Mouse (Mus musculus): ENCODE results near the gene Mrps27. TPM values are rescaled to one million over a fixed set of nuclear protein-coding genes. Genes with fewer than 3 reads are reported as not detected.
"Not testable (repeated sequence)": the region's sequence is repeated elsewhere in the genome, so short reads cannot be mapped to it uniquely, and the experiment has no call there.

Mrps27 gene
- polyA plus RNA-seq, 1 experiment from 2014 or later, result 71.8 TPM

DNA sequence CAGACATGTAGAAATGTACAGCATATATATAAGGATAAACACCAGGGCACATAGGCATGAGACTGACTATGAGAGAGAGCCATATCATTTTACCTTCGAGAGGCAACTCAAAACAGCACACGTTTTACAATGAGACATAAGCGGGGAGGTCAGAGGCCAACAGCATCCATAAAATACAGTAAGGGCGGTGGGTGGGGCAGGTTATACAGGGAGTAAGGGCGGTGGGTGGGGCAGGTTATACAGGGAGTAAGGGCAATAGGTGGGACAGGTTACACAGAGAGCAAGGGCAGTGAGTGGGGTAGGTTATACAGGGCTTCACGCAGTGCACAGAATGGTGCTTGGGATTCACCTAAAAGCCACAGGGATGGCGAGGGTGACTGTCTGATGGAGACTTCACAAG, 24.1 kb upstream of the Mrps27 start:
- H3K27ac ChIP-seq, result no peak overlapping the region
- no peaks in the 10 kb centered on the region for H3K9me3 ChIP-seq (replicated peaks)
- ATAC-seq (replicated peaks; ENCODE audit: low FRiP score), result no peak
- no peak overlapping the region for H3K4me2 ChIP-seq
- no peaks in the 10 kb centered on the region for H3K27me3 ChIP-seq
- peaks cover 57% of the 10 kb centered on the region for H3K36me3 ChIP-seq
- no peak overlapping the region for H3K4me3 ChIP-seq (replicated peaks)
- H3K4me1 ChIP-seq, result no peaks in the 10 kb centered on the region
- H3K9ac ChIP-seq, result no peak overlapping the region
- WGBS, result 83% methylated on average over 7 of the region's 7 CpGs

- WGBS, result 94% methylated on average over 13 of the region's 13 CpGs
- H3K4me1 ChIP-seq; H3K27me3 ChIP-seq; H3K4me2 ChIP-seq; H3K9me3 ChIP-seq (replicated peaks); H3K27ac ChIP-seq; H3K9ac ChIP-seq; ATAC-seq (replicated peaks; ENCODE audit: low FRiP score); H3K4me3 ChIP-seq (replicated peaks): not testable (repeated sequence)
- H3K36me3 ChIP-seq, result peaks cover 82% of the 10 kb centered on the region
These were observed 21.7 kb upstream of the Mrps27 start for GRCm38 (mm10) chr13:99322915-99323314.

GRCm38 (mm10) chr13:99323632-99324336, 20.8 kb upstream of the Mrps27 start:
- H3K36me3 ChIP-seq, result peaks cover 84% of the 10 kb centered on the region
- H3K27ac ChIP-seq, result no peak overlapping the region
- 79% methylated on average over 7 of the region's 7 CpGs for WGBS
- ATAC-seq (replicated peaks; ENCODE audit: low FRiP score), result no peak
- H3K9me3 ChIP-seq (replicated peaks), result no peaks in the 10 kb centered on the region
- H3K4me1 ChIP-seq, result no peaks in the 10 kb centered on the region
- H3K9ac ChIP-seq, result no peak overlapping the region
- no peak overlapping the region for H3K4me2 ChIP-seq
- no peak overlapping the region for H3K4me3 ChIP-seq (replicated peaks)
- no peaks in the 10 kb centered on the region for H3K27me3 ChIP-seq

DNA sequence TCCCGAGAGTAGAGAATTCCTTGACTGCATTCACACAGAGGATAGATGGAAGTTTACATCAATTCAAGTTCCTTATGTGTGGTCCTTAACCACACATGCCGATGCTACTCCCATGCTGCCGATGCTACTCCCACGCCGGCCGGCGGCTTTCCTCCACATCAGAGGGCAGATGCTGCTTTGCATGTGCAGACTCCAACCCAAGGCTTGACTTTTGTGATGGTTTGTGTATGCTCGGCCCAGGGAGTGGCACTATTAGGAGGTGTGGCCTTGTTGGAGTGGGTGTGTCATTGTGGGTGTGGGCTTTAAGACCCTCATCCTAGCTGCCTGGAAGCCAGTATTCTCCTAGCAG, 20.3 kb upstream of the Mrps27 start:
- peaks cover 86% of the 10 kb centered on the region for H3K36me3 ChIP-seq
- not testable (repeated sequence) for H3K9me3 ChIP-seq (replicated peaks); H3K9ac ChIP-seq; H3K27ac ChIP-seq; H3K27me3 ChIP-seq; H3K4me3 ChIP-seq (replicated peaks); H3K4me1 ChIP-seq; ATAC-seq (replicated peaks; ENCODE audit: low FRiP score); H3K4me2 ChIP-seq
- 92% methylated on average over 8 of the region's 8 CpGs for WGBS

DNA sequence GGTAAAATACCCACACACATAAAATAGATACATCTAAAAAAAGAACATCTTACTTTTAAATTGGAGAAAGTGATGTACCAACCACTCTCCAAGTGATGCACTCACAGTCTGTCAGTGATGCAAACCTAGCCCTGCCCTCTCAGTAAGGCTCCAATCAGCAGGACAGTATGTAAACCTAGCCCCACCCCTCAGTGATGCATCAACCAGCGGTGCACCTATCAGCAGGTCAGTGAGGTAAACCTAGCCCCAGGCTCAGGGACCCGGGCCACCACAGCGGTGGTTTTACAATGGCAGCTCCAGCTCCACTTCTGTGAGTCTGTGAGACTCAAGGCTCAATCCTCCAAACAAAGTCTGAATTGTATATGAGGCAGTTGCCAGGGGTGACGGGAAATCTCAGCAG, 13.3 kb upstream of the Mrps27 start:
- Histone ChIP-seq H3K27ac (no peak overlapping the region), H3K4me3 (replicated peaks) (no peak overlapping the region), H3K36me3 (peaks cover 93% of the 10 kb centered on the region), H3K27me3 (no peaks in the 10 kb centered on the region), H3K4me1 (no peaks in the 10 kb centered on the region), H3K4me2 (no peak overlapping the region), H3K9me3 (replicated peaks) (no peaks in the 10 kb centered on the region), H3K9ac (no peak overlapping the region)
- WGBS, result 74% methylated on average over 4 of the region's 4 CpGs
- no peak for ATAC-seq (replicated peaks; ENCODE audit: low FRiP score)

DNA sequence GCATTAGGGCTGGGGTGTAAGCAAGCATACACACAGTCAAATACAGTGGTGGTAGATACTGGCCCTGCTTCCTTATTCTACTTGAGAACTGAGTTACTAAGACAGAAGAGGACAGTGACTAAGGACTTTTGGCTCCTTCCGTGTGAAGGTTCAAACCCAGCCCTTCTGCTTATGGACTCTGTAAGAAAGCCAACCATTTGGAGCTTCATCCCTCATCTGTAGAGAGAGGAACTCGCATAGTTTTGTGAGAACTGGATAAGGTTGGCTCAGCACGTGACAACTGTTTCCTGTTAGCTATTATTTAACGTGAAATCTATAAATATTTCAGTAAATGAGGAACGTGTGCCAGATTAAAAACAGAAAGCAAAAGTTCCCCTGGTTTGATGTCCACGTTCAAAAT, 7.1 kb upstream of the Mrps27 start:
- no peak for ATAC-seq (replicated peaks; ENCODE audit: low FRiP score)
- Histone ChIP-seq H3K27ac (no peak overlapping the region), H3K4me2 (no peak overlapping the region), H3K36me3 (peaks cover 92% of the 10 kb centered on the region), H3K27me3 (no peaks in the 10 kb centered on the region), H3K9ac (no peak overlapping the region), H3K4me1 (no peaks in the 10 kb centered on the region), H3K9me3 (replicated peaks) (no peaks in the 10 kb centered on the region), H3K4me3 (replicated peaks) (no peak overlapping the region)
- 75% methylated on average over 6 of the region's 6 CpGs for WGBS

GRCm38 (mm10) chr13:99341504-99341903, 3.1 kb upstream of the Mrps27 start:
- no peaks in the 10 kb centered on the region for H3K27me3 ChIP-seq
- no peak overlapping the region for H3K4me2 ChIP-seq
- no peak for ATAC-seq (replicated peaks; ENCODE audit: low FRiP score)
- H3K9ac ChIP-seq, result no peak overlapping the region
- no peak overlapping the region for H3K4me3 ChIP-seq (replicated peaks)
- no peak overlapping the region for H3K27ac ChIP-seq
- 97% methylated on average over 6 of the region's 6 CpGs for WGBS
- no peaks in the 10 kb centered on the region for H3K9me3 ChIP-seq (replicated peaks)
- H3K4me1 ChIP-seq, result peaks cover 15% of the 10 kb centered on the region
- H3K36me3 ChIP-seq, result peaks cover 64% of the 10 kb centered on the region

DNA sequence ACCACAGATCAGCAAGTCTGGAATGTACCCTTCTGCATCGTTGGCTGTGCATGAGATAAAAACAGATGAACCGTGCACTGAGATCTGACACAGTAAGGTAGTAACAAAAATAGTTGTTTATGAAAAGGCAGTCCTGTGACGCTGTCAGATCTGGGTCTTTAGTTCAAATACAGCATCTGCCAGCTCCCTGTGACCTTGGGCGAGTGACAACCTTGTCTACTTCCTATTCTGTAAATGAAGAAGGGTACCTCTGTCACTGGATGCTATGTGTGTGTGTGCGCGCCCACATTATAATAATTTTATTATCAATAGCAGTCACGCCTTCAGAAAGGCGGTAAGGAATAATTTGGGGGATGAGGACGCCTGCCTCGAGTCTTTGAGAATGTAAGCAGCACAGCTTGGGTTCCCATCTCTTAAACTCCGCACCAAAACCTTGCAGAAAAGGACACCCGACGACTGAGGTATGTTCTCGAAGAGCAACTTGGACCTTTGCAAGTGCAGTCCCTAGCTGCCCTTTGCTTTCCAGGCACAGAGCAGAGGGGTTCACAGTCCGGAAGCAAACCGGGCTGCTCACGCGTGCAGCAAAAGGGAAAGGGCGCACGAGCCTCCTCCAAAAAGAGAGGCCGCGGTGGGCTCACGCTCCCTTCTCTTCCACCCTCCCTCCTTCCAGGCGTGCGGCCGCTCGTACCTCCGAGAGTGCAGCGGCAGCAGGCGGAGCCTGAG, 549 bp upstream of the Mrps27 start:
- peak; percentile 79 for ATAC-seq (replicated peaks; ENCODE audit: low FRiP score)
- H3K9me3 ChIP-seq (replicated peaks), result no peaks in the 10 kb centered on the region
- no peaks in the 10 kb centered on the region for H3K27me3 ChIP-seq

GRCm38 (mm10) chr13:99350009-99350408, 5.4 kb downstream of the Mrps27 start:
- peaks cover 19% of the 10 kb centered on the region for H3K4me1 ChIP-seq
- no peak for ATAC-seq (replicated peaks; ENCODE audit: low FRiP score)
- WGBS, result 87% methylated on average over 6 of the region's 6 CpGs
- H3K36me3 ChIP-seq, result peaks cover 41% of the 10 kb centered on the region
- no peaks in the 10 kb centered on the region for H3K9me3 ChIP-seq (replicated peaks)
- no peaks in the 10 kb centered on the region for H3K27me3 ChIP-seq
- H3K4me3 ChIP-seq (replicated peaks), result no peak overlapping the region
- H3K27ac ChIP-seq, result no peak overlapping the region
- H3K9ac ChIP-seq, result no peak overlapping the region
- H3K4me2 ChIP-seq, result no peak overlapping the region

More for the DNA sequence above, 549 bp upstream of the Mrps27 start:
- Histone ChIP-seq H3K4me1 (peaks cover 15% of the 10 kb centered on the region), H3K36me3 (peaks cover 59% of the 10 kb centered on the region), H3K9ac (peak overlapping the region; percentile 93), H3K4me3 (replicated peaks) (peak overlapping the region; percentile 96), H3K27ac (peak overlapping the region; percentile 93), H3K4me2 (peak overlapping the region; percentile 70)
- WGBS, result 1% methylated on average over 30 of the region's 30 CpGs

DNA sequence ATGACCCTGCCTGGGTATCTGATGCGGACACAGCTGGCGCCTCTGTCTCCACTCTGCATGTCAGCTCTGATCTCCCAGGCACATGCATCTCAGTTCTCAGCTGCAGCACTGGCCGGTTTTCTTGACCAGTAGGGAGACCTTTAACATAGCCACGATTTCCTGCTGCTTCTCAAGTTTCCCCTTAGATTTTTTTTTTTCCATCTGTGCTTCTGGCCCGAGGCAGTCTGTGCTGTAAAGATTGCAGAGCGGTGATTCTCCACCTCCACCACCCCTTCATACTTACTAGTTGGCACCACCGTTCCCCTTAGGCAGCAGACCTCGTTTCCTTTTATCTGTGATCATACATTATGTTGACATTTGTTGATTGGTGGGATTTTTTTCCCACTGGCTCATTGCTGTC, 6.6 kb downstream of the Mrps27 start:
- H3K9ac ChIP-seq, result no peak overlapping the region
- peaks cover 42% of the 10 kb centered on the region for H3K36me3 ChIP-seq
- WGBS, result 43% methylated on average over 8 of the region's 8 CpGs
- H3K4me3 ChIP-seq (replicated peaks), result no peak overlapping the region
- no peak overlapping the region for H3K27ac ChIP-seq
- no peaks in the 10 kb centered on the region for H3K9me3 ChIP-seq (replicated peaks)
- no peaks in the 10 kb centered on the region for H3K27me3 ChIP-seq
- no peak overlapping the region for H3K4me2 ChIP-seq
- peaks cover 24% of the 10 kb centered on the region for H3K4me1 ChIP-seq
- ATAC-seq (replicated peaks; ENCODE audit: low FRiP score), result no peak

- 75% methylated on average over 3 of the region's 3 CpGs for WGBS
- peaks cover 25% of the 10 kb centered on the region for H3K4me1 ChIP-seq
- H3K9ac ChIP-seq, result no peak overlapping the region
- H3K27ac ChIP-seq, result no peak overlapping the region
- no peaks in the 10 kb centered on the region for H3K9me3 ChIP-seq (replicated peaks)
- H3K27me3 ChIP-seq, result no peaks in the 10 kb centered on the region
- H3K4me2 ChIP-seq, result no peak overlapping the region
- H3K4me3 ChIP-seq (replicated peaks), result no peak overlapping the region
- peaks cover 46% of the 10 kb centered on the region for H3K36me3 ChIP-seq
- no peak for ATAC-seq (replicated peaks; ENCODE audit: low FRiP score)
These were observed 7.0 kb downstream of the Mrps27 start for GRCm38 (mm10) chr13:99351596-99351995.

GRCm38 (mm10) chr13:99352758-99353489, 8.3 kb downstream of the Mrps27 start:
- H3K9me3 ChIP-seq (replicated peaks), result no peaks in the 10 kb centered on the region
- peak; percentile 100 for ATAC-seq (replicated peaks; ENCODE audit: low FRiP score)
- H3K4me3 ChIP-seq (replicated peaks), result peak overlapping the region; percentile 53
- peaks cover 39% of the 10 kb centered on the region for H3K36me3 ChIP-seq
- H3K4me2 ChIP-seq, result peak overlapping the region; percentile 76
- H3K27ac ChIP-seq, result peak overlapping the region; percentile 85
- H3K4me1 ChIP-seq, result peaks cover 25% of the 10 kb centered on the region
- no peaks in the 10 kb centered on the region for H3K27me3 ChIP-seq
- 11% methylated on average over 28 of the region's 28 CpGs for WGBS
- H3K9ac ChIP-seq, result peak overlapping the region; percentile 48
